Mouse (Mus musculus): Measurements from ENCODE around the gene Ulk4.

Gene Ulk4

DNA sequence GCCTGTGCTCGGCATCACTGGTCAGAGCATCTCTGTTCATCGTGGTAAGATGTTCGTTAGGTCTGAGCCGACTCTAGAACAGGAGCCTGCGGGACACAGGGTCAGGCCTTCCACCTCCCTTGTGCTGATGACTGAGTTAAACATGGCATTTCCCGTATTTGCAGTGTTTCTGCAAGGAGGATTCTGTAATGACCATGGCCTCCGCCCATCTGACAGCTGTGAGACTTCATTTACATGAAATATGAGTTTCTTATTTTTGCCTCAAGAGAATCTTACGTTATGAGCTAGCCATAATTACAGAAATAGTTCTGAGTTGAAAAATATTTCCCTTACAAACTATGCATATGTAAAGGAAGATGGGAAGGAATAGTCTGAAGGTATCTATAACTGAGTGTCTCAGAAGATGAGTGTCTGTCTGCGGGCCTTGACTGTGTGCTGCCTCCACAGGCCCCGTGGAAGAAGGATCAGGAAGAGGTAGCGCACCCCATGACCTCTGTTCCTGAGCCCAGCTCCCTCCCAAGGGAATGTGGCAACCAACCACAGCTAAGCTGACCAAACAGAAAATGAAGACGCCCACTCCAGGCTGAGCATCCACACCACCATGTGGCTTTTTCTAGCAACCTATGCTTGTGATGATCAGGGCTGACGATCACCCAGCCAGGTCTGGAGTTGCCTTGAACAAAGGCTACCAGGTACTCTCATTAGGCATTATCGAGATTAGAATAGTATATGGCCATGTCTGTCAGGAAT is 212.2 kb downstream of the Ulk4 start:
- 66% methylated on average over 14 of the region's 14 CpGs for WGBS

DNA sequence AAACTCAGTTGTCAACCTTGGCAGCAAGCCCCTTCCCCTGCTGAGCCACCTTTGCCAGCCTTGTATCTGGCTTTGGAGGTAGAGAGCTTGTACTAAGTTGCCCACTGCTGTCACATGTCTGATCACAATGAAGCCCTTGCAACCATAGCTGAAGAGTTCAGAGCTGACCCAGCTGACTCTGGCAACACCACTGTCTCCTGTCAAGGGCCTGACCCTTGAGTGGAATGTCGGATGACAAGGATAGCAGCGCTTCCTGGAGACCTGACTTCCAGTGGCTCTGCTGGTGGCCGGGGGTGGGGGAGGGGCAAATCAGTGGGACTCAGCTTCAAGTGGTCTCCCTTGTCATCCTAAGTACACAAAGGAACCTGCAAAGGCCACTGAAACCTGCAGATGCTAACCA is 214.3 kb downstream of the Ulk4 start:
- 80% methylated on average over 3 of the region's 3 CpGs for WGBS

DNA sequence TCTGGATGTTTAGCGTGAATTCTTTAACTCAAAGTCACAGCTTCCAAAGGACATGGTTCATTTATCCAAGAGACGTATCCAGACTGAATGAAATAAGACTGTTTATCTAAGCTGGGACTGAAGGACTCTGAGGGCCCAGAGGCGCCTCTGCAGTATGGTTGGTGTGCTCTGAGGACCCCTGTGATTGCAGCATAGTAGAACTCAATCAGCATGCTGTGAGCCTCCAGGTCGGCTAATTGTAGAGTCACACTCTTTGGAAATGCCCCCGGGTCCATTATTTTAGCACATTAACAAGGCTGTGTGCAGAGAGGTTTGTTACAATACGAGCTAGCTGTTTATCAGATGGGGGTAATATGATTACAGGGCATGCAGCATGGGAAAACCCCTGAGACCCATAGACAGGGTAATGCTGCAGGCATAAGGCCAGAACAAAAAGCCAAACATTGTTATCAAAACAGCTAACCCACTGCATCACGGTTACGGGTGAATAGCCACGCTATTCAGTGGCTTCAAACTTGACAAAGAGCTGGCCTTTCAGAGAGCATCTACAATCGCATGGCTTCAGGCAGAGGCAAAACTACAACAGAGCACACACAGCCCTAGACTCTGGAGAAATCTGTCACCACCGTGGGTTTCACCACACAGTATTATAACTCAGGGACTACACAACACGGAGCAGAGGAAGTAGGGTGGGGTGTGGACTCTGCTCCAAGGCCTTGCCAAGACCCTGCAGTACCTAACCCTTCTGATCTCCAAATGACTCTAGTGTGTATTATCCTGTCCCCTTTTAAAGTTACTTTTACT is 215.0 kb downstream of the Ulk4 start:
- 68% methylated on average over 12 of the region's 12 CpGs for WGBS

DNA sequence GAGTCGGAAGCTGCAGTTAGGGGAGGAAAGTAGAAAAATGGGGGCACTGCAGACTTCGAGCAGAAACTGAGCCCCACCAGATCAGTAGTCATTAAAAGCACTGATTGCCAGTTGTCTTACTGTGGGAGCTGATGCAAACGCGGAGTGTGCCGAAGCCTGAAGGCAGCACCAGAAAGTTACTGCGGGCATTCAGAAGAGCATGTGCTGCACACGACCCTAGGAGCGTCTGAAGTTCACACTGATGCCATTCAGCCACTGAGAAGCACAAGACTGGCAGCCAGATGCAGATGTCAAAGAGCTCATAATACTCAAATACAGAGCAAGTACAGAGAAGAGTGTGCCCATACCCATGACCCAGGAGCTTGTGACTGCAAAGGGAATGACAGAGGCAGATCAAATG is 216.7 kb downstream of the Ulk4 start:
- 66% methylated on average over 8 of the region's 8 CpGs for WGBS

DNA sequence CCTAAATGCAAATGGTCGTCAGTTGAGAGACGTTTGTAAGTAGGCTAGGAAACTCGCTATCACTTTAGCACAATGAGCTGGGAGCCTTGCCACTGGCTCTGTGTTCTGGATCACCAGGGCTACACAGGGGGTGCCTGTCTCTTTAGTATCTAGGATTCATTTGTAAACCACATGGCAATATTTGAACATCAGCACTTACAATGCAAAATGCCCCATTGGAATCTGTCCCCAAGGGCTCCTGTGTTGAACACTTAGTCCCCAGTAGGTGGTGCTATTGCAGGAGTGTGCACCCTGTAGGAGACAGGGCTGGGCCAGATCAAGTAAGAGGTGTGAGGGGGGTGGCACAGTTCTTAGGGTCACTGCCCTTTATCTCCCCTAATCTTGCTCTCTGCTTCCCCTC is 217.7 kb downstream of the Ulk4 start:
- 87% methylated on average over 3 of the region's 3 CpGs for WGBS

DNA sequence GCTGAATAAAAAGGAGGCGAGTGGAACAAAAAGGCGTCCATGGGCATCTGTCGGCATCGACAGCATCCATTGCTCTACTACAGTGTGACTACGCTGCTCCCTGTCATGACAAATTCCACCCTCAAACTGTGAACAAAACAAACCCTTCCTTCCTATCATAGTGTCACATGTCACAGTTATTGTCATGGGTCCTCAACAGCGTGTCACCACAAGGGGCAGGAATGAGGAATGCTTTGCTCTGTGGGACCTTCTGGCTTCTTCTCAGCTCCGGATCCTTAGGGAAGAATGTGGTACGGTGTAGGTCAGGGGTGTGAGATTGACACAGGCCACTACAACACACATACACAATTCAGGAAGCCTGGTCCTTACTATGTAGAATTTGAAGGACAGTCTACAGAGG is 218.5 kb downstream of the Ulk4 start:
- 88% methylated on average over 8 of the region's 8 CpGs for WGBS

DNA sequence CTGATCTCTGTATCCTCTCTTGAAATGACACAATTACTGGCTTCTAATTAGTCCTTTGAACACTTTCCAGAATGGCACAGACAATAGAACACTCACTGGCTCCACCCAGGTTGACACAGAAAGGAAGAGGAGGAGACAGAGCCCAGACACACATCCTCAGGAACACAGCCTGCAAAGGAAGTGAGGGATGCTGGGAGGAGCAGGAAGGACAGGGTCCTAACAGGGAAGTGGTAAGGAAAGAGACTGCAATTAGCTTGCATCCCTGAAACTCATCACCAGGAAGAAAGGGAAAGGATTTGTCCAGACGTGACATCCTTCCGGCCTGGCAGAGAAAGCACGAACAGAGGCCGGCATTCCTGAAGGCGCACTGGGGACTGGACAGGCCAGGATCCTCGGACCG is 218.9 kb downstream of the Ulk4 start:
- 76% methylated on average over 7 of the region's 7 CpGs for WGBS

DNA sequence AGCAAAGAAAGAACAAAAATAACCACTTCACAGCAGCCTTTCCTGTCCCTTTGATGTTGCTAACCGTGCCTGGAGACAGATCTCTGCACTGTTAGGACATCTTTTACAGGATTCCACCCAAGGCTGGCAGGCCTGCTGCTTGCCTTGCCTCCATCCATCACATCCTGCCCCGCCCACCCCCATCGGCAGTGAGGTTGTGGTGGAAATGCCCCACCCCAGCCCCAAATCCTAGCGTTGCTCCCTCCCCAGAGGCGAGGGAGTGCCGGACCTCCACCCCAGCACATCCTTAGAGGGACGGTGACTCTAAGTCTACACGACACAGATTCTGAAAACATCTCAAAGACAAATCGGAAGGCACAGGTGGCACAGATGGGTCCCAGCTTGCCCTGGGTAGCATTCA is 219.6 kb downstream of the Ulk4 start:
- WGBS = 63% methylated on average over 9 of the region's 9 CpGs

DNA sequence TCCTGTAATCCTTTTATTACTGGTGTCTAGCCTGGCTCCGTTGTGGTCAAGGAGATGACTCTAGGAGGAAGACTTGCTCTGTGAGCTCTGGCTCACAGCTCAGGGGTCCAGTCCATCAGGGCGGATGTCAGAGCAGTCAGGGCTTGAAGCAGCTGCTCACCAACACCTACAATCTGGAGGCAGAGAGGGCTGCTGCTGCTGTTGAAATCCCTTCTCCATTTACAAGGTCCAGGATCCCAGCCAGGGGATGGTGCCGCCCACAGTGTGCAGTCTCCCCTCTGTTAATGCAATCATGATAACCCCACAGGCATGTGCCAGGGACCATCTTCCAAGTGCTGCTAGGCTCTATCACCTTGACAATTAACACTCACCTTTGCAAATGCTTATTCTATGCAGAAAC is 220.5 kb downstream of the Ulk4 start:
- 90% methylated on average over 3 of the region's 3 CpGs for WGBS

DNA sequence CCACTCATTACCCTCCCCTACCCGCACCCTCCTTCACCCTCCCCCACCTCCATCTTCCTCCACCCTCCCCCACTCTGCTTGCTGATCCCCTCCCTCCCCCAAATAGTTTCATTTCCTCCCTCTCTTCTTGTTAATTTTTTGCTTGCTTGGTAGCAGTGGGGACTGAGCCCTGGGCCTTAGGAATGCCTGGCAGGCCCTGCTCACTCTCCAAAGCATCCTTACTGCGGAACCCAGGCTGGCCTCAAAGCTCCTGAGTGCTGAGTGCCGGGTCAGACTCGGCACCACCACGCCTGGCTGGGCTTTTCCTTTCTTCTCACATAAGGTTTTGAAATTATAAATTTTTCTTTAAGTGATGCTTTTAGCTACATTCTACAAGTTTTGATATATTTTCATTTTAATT is 221.0 kb downstream of the Ulk4 start:
- 87% methylated on average over 5 of the region's 5 CpGs for WGBS

DNA sequence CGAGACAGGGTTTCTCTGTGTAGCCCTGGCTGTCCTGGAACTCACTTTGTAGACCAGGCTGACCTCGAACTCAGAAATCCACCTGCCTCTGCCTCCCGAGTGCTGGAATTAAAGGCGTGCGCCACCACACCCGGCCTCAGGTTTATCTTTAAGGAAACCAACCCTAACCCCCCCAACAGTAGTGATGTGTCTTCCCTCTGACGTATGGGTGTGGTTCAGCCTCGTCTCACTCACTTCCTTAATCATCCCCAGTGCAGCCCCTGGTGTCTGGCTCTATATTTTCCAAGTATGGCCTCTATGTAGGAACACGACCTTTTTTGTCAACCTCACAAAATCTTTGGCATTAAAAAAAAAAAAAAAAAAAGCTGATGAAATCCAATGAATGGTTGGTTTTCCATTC is 231.3 kb downstream of the Ulk4 start:
- 86% methylated on average over 9 of the region's 9 CpGs for WGBS

DNA sequence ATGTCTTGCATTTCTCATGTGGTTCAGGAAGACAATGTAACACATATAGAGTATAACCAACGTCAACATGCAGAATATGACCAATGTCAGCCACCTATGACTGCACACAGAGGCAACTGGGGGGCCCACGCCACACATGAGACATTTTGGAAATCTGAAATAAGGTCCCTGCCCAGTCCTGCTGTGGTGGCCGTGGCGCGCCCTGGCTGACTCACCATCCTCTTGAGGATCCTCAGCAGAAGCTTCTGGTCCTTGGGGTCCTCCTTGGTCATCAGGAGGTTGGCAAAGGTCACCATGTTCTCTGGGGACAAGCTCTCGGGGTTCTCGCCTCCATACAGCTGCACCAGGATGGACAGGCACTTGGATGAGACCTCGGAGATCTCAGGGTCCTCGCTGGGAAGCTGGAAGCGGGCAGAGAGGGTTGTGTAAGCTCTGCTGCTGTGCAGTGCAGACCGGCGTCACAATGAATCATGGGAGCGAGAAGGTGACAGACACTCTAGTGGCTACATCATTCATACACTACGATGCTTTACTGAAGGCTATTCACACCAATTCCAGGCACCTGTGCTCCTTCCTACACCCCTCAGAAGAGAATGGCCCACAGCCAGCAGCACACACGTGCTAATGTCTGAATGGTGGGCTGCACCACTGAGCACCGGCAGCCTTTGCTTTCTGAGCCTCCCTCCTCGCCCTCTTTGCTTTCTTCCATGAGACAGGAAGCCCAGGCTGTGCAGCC is 232.4 kb downstream of the Ulk4 start:
- 76% methylated on average over 17 of the region's 17 CpGs for WGBS

DNA sequence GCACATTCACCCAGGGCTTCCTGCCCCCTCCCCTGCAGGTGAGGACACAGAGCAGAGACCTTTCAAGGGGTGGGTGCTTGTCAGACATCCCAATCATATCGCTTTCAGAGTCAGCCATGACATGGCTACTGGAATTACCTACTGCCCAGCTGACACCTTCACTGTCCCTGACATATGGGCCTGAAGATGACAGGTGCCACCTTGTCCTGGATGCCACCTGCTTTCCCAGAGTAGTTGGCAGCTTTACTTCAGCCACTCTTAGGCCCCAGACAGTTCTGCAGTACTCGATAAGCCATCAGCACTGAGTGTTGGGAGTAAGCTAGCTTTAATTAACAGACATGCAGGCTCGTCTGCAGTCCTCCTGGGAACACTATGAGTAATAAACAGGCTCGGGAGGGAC is 234.0 kb downstream of the Ulk4 start:
- WGBS = 87% methylated on average over 4 of the region's 4 CpGs

DNA sequence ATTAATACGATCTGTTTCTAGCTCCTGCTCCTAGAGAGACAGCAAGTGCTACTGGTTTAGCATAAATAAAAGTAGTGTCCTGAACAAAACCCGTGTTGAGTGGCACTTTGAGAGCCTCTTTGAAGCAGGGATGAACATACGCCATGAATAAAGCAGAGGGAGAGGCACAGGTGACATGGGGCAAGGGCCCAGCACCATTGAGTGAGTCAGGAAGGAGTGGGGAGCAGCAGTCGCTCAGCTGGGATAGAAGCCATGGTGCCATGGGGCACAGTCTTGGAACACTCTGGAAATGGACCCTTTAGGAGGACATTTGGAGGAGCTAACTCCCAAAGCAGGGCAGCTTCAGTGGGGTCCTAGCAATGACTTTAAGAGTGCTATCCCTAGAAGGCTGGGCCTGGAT is 238.6 kb downstream of the Ulk4 start:
- 76% methylated on average over 4 of the region's 4 CpGs for WGBS

DNA sequence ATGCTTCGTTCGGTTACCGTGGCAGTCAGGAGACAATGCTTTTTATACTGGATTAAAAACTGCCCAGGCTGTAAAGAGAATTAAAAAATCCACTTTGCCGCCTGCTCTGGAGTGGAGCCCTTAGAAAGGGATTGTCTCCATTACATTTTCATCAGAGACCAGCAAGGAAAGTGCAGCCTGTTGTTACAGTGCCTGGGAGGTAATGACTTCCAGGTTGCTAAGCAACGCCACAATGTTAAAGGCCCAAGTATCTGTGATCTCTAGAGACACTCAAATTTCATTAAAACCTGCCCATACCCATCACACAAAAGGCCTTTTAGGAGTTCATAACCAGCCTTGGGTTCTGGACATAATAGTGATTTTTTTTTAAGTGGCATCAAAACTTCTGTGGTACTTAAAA is 239.0 kb downstream of the Ulk4 start:
- 80% methylated on average over 5 of the region's 5 CpGs for WGBS

DNA sequence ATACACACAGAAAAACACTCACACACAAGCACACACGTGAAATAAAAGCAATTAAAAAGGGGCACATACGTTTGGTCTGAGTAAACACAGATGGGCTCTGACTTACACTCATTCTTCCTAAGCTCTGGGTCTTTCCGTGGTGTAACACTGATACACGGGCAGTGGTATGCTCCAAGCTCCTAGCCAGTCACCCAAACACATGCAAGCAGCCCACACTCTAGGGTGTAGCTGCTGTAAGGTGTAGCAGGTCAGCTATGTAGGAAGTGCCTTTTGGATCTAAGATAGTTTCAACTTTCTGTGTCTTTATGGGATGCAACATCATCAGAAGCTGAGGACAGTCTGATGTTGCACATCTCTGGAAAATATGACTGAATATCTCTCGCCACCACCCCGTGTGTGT is 241.7 kb downstream of the Ulk4 start:
- 84% methylated on average over 6 of the region's 6 CpGs for WGBS

DNA sequence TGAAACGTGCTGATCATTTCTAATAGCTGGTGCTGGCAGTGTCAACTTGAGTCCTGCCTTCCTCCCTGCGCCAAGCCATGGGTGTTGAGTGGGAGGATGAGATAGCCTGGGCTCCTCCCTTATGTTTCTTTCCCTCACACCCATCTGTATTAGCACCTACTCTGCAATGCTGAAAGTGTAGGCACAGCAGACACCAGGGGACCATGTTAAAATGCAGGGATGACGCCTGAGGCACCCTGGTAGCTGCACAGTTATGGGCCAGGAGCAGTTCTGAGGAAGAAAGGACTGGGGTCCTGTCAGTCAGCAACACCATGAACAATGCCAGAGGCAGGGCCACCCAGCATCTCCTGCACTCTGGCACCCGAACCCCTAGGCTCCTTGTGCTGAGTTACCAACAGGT is 243.4 kb downstream of the Ulk4 start:
- 72% methylated on average over 4 of the region's 4 CpGs for WGBS

DNA sequence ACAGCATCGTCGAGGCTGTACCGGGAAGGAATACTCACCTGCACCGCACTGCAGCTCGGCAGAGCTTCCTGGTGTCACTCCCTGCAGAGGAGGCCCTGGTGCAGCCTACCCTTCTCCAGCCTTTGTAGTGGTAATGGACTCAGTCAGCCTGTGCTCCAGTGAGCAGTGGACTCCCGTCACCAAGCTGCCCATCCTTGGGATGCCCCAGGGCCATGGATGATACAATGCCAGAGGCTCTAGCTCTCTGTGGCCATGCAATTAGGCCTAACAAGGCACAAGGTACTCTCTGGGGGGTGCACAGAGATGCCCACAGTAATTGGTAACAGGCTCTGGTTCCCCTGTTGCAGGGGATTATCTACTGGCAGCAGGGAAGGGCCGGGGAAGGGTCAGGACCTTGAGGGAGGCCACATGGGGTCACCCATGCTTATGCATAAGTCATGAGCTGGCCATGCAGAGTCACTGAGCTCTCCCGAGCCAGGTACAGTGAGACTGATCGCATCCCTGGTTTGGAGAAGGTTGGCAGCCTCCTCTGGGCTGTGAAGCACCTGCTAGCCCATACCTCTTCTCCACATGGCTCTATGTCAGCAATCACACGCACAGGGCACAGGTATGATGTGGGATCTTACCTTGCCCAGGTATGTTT is 244.6 kb downstream of the Ulk4 start:
- 91% methylated on average over 10 of the region's 10 CpGs for WGBS

DNA sequence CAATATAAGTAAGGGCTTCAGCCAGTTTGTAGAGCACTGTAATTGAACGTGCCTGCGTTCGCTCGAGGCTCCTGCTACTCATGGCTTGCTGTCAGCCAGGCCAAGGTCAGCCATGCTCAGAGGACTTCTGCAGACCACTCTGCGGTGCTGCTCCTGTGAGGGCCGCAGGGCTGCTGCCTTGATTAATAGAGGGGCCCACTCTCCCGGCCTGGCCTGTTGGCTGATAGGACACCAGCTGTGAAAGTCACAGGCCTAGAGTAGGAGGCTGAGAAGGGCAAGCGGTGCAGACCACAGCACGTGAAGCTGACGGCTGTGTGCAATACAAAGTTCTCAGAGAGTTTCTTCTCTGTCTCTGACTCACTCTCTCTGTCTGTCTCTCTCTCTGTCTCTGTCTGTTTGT is 246.0 kb downstream of the Ulk4 start:
- 83% methylated on average over 10 of the region's 10 CpGs for WGBS

DNA sequence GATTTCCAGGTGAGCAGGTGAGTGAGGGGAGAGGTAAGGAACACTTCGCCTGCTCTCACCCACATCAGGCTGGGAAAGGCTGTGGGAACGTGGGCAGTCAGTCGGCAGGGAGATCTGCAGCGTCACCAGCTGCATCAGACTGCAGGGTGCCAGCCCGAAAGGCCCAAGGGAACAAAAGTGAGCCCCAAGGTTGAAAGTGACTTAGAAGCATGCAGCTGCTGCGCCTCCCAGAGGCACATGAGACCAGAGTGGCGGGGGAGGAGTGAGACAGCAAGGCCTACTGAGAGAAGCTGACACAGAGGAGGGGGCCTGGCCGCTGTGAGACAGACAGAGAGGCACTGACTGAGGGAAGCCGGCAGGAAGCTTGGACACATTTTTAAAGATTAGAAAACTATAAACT is 247.2 kb downstream of the Ulk4 start:
- WGBS = 62% methylated on average over 9 of the region's 9 CpGs

DNA sequence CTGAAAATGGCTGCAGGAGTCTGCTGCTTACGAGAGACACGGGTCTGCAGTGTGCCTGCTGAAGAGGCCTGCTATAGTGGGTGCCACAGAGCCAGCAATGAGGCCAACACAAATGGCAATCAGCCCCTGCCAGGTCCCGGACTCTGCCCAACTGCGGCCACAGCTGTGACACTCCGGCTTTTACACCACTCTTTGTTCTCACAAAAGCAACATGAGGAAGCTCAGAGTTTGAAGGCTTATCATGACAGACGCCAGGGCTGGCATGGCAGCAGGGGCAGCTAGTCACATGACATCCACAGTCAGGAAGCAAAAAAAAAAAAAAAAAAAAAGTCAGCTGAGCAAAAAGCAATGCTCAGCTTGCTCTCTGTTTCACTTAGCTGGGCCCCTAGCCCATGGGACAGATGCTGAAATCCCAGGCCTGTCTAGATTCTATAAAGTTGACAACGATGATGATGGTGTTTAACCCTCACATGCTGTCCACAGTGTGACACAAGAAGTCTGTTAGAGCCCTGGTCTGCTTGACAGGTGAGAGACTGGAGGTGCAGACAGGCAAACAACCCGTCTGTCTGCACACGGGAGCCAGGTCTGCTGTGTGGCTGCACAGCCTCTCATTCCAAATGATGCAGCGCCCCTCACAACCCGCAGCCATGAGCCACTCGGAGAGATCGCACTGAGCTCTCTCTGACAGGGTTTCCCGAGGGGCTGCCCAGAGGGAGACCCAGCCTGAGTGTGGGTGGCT is 253.3 kb downstream of the Ulk4 start:
- 79% methylated on average over 14 of the region's 14 CpGs for WGBS

DNA sequence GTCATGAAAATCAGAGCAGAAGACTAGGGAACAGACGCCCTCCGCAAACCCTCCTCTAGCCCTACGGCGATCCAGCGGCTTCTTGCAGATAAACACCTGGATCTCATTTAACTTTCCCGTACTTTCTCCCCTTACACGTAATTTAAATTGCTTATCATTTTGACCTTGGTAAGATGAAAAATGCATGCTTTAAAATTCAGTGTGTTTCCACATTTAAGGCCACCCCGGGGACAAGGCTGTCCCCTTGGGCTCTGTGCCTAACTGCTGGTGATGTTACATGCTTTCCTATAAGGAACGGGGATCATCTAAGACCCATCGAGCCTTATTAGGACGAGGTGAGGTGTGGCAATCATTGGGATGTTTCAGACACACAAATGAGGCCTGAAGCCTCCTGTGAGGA is 256.6 kb downstream of the Ulk4 start:
- 94% methylated on average over 11 of the region's 11 CpGs for WGBS

Data from cerebral cortex, adult 2 months (tissue).